16 mouse cellular contexts compared by ENCODE assay signal in genomic region chr8:117453974-117454373, GRCm38 (mm10). TPM values are rescaled to one million over a fixed set of nuclear protein-coding genes. Genes with fewer than 3 reads are reported as not detected.
DNase-seq lines count a peak whose midpoint lies in the region; ATAC-seq and TF ChIP-seq lines count a peak whose summit lies in the region.
"Had no signal": no experiment of that assay in that cellular context is flagged by ENCODE, and none has a peak within 500 bp of the region (broad histone marks: within the 10 kb centered on the region; RNA-seq: fewer than 3 reads in every experiment).

No protein-coding gene starts in this region.

- no peaks in the 10 kb centered on the region for H3K9me3 ChIP-seq in liver, postnatal 0 days (ENCODE audit: low read length)
- no peaks in the 10 kb centered on the region for H3K9me3 ChIP-seq in liver, embryonic 12.5 days (replicated peaks)
- no peaks in the 10 kb centered on the region for H3K9me3 ChIP-seq in midbrain, embryonic 16.5 days (replicated peaks; ENCODE audit: control insufficient read depth, low read length, poor library complexity, severe bottlenecking)
- H3K9me3 ChIP-seq: G1E; intestine, embryonic 15.5 days; lung, embryonic 15.5 days; stomach, embryonic 15.5 days had no signal

- DNase-seq in liver, postnatal 0 days: no peak
- peak; percentile 61 for DNase-seq in brain, embryonic 14.5 days (ENCODE audit: low read depth)
- no peak for DNase-seq in kidney, postnatal 4 days
- DNase-seq in ovary, postnatal 10 days (ENCODE audit: low spot score): no peak
- no peak for DNase-seq in cerebellum, postnatal 10 days
- DNase-seq: cerebellum, postnatal 14 days; heart, adult 2 months; thymus, postnatal 25 days had no signal

- peaks cover 88% of the 10 kb centered on the region for H3K36me3 ChIP-seq in liver, postnatal 0 days (replicated peaks; ENCODE audit: insufficient read depth, low read length)
- H3K36me3 ChIP-seq in liver, embryonic 12.5 days: peaks cover 100% of the 10 kb centered on the region
- H3K36me3 ChIP-seq in midbrain, embryonic 16.5 days (ENCODE audit: control insufficient read depth, insufficient read depth, low read length): peaks cover 30% of the 10 kb centered on the region

- peak; percentile 28 for ATAC-seq in liver, postnatal 0 days
- no peak for ATAC-seq in liver, embryonic 12.5 days
- 0 out of 2 replicates have a peak, but pooled peaks have one; percentile 35 for ATAC-seq in granulocyte monocyte progenitor cell, adult 5-6 weeks (replicated peaks; ENCODE audit: poor library complexity, severe bottlenecking)
- no peak for ATAC-seq in midbrain, embryonic 16.5 days
- ATAC-seq: intestine, embryonic 15.5 days had no signal

- no peak for TF ChIP-seq CTCF in liver, postnatal 0 days (IDR thresholded peaks at IDR 0.05; ENCODE audit: low read depth)
- no peak for TF ChIP-seq CTCF in brain, embryonic 14.5 days (IDR thresholded peaks at IDR 0.05; ENCODE audit: borderline replicate concordance, extremely low read depth, insufficient read depth, insufficient read length)

- no peaks in the 10 kb centered on the region for H3K27me3 ChIP-seq in liver, postnatal 0 days (ENCODE audit: insufficient read depth, low read length)
- H3K27me3 ChIP-seq in liver, embryonic 12.5 days (replicated peaks): no peaks in the 10 kb centered on the region
- no peaks in the 10 kb centered on the region for H3K27me3 ChIP-seq in midbrain, embryonic 16.5 days (ENCODE audit: control insufficient read depth, insufficient read depth, low read depth, low read length)
- H3K27me3 ChIP-seq: intestine, embryonic 15.5 days; lung, embryonic 15.5 days; stomach, embryonic 15.5 days had no signal

- TF ChIP-seq EP300 in liver, postnatal 0 days (IDR thresholded peaks at IDR 0.05; ENCODE audit: low read depth): no peak

- no peaks in the 10 kb centered on the region for H3K4me1 ChIP-seq in liver, postnatal 0 days (ENCODE audit: insufficient read depth)
- H3K4me1 ChIP-seq in liver, embryonic 12.5 days: no peaks in the 10 kb centered on the region
- peaks cover 13% of the 10 kb centered on the region for H3K4me1 ChIP-seq in midbrain, embryonic 16.5 days (ENCODE audit: control insufficient read depth, insufficient read depth, low read length)
- H3K4me1 ChIP-seq: lung, embryonic 15.5 days; stomach, embryonic 15.5 days had no signal

- no peak overlapping the region for H3K4me3 ChIP-seq in liver, postnatal 0 days (ENCODE audit: low read depth, low read length)
- no peak overlapping the region for H3K4me3 ChIP-seq in liver, embryonic 12.5 days
- no peak overlapping the region for H3K4me3 ChIP-seq in midbrain, embryonic 16.5 days (ENCODE audit: low read depth, low read length)
- H3K4me3 ChIP-seq: erythroblast, embryonic 14.5 days; heart, adult 2 months; intestine, embryonic 15.5 days; lung, embryonic 15.5 days; stomach, embryonic 15.5 days had no signal

- H3K27ac ChIP-seq in liver, postnatal 0 days (ENCODE audit: low read depth): no peak overlapping the region
- no peak overlapping the region for H3K27ac ChIP-seq in liver, embryonic 12.5 days
- H3K27ac ChIP-seq in midbrain, embryonic 16.5 days (ENCODE audit: low read length): peak overlapping the region; percentile 68
- H3K27ac ChIP-seq: heart, adult 2 months; intestine, embryonic 15.5 days; lung, embryonic 15.5 days; stomach, embryonic 15.5 days had no signal

- H3K9ac ChIP-seq in liver, postnatal 0 days (replicated peaks): no peak overlapping the region
- H3K9ac ChIP-seq in liver, embryonic 12.5 days: no peak overlapping the region
- H3K9ac ChIP-seq in midbrain, embryonic 16.5 days (ENCODE audit: low read depth, low read length): peak overlapping the region; percentile 47; the same call in 1 of the 2 replicates
- H3K9ac ChIP-seq: intestine, embryonic 15.5 days; lung, embryonic 15.5 days; stomach, embryonic 15.5 days had no signal

- TF ChIP-seq POLR2A in brain, embryonic 14.5 days (IDR thresholded peaks at IDR 0.05; ENCODE audit: borderline replicate concordance, extremely low read depth, insufficient read depth, insufficient read length, poor library complexity, severe bottlenecking): no peak

- 83% methylated on average over 6 of the region's 6 CpGs for WGBS in liver, postnatal 0 days (ENCODE audit: insufficient replicate concordance)
- 86% methylated on average over 6 of the region's 6 CpGs for WGBS in liver, embryonic 12.5 days (ENCODE audit: insufficient replicate concordance)
- WGBS in midbrain, embryonic 16.5 days: 76% methylated on average over 6 of the region's 6 CpGs

- H3K4me2 ChIP-seq in liver, postnatal 0 days (ENCODE audit: low read depth, low read length): no peak overlapping the region
- no peak overlapping the region for H3K4me2 ChIP-seq in liver, embryonic 12.5 days
- H3K4me2 ChIP-seq in midbrain, embryonic 16.5 days (ENCODE audit: low read length): no peak overlapping the region
- H3K4me2 ChIP-seq: intestine, embryonic 15.5 days; lung, embryonic 15.5 days; stomach, embryonic 15.5 days had no signal

RNA-seq across cellular contexts. Expression of gene Plcg2, which starts 44.1 kb away (rescaled TPM):
- 5.9 and 7.3 TPM in 2 replicates for polyA plus RNA-seq in liver, postnatal 0 days (2015; fragmentation: Nextera tagmentation; extraction: Ambion mirVana)
- polyA plus RNA-seq in liver, embryonic 12.5 days (2016; fragmentation: Nextera tagmentation; extraction: Ambion mirVana): 11.9 and 13.3 TPM in 2 replicates
- polyA plus RNA-seq in brain, embryonic 14.5 days (2012; rRNA removed): 0.82 and 1.5 TPM in 2 replicates
- total RNA-seq in granulocyte monocyte progenitor cell, adult 5-6 weeks (2014; fragmentation: Nextera tagmentation): 60.4 and 61.3 TPM in 2 replicates
- 69.4 and 72.2 TPM in 2 replicates for total RNA-seq in granulocyte monocyte progenitor cell, adult 5-6 weeks (2017)
- 0.89 and 1.2 TPM in 2 replicates for polyA plus RNA-seq in midbrain, embryonic 16.5 days (2015; fragmentation: Nextera tagmentation; extraction: Ambion mirVana)
- total RNA-seq: G1E had no signal
- polyA plus RNA-seq: G1E had no signal

Comparison
In these comparisons a context has a peak if more than half of its experiments do, and no peak if none do; other contexts are left out.
1. ATAC-seq: peak in liver, postnatal 0 days (single experiment) and granulocyte monocyte progenitor cell, adult 5-6 weeks (single experiment); none in liver, embryonic 12.5 days (single experiment) and midbrain, embryonic 16.5 days (single experiment).